Mouse (Mus musculus) Patski (cell line): ENCODE data around the gene Kif5c. TPM values are rescaled to one million over a fixed set of nuclear protein-coding genes. Genes with fewer than 3 reads are reported as not detected.

Experiments used
- ATAC-seq: fragments of 100-300 bp; one replicate; pipeline ENCODE4 v1.8.0; 2021
- CTCF ChIA-PET: fragments of 350-600 bp; sonication (Branson Sonifier 250); formaldehyde crosslinking; loops from one replicate; lab custom pipeline; 2022; ENCODE audit warnings: inconsistent platforms; lab: Charles Lee
- POLR2A ChIA-PET: fragments of 350-600 bp; sonication (Branson Sonifier 250); formaldehyde crosslinking; loops from one replicate; lab custom pipeline; 2022; ENCODE audit warnings: antibody characterized with exemption, inconsistent platforms; lab: Charles Lee
- DNase-seq: peaks from one replicate; pipeline ENCODE4 v3.0.0-alpha.2; 2011; ENCODE audit warnings: low read depth, low spot score
- H3K27me3 ChIP-seq: fragments of 371-371 bp; one replicate; pipeline ENCODE4 v1.5.1; 2021
- CTCF ChIP-seq: fragments of 100-300 bp; IDR thresholded peaks from one replicate; pipeline ENCODE4 v1.5.1; 2021
- in situ Hi-C: fragments of 300-500 bp; cut with MboI; formaldehyde crosslinking; loops from 3 replicates; pipeline ENCODE4 v1.11.1; 2018; ENCODE audit warnings: low pct_unique_long_range_greater_than_20kb, mixed read lengths
- polyA plus RNA-seq: library from polyadenylated mRNA; unstranded; gene quantifications from one replicate; pipeline ENCODE4 v1.2.3, GENCODE M21; 2021

Gene Kif5c
- polyA plus RNA-seq, 1 experiment from 2014 or later: 10.6 TPM

- no peak for TF ChIP-seq CTCF
- DNase-seq: no peak
- POLR2A ChIA-PET: no interaction called here
- in situ Hi-C loops: loop anchor here (25.0 kb wide), 1 partner anchor 1954 kb away; no protein-coding TSS in a partner anchor
- no peaks in the 10 kb centered on the region for H3K27me3 ChIP-seq
- no peak for ATAC-seq
- CTCF ChIA-PET: interaction anchor here (2.1 kb wide), 1 partner anchor 14 kb away, joined by 4 read pairs; no protein-coding TSS in a partner anchor
Observed at GRCm38 (mm10) chr2:49741026-49741425, 121.9 kb downstream of the Kif5c start.

- in situ Hi-C loops: loop anchor here (25.0 kb wide), 1 partner anchor 1955 kb away; no protein-coding TSS in a partner anchor
- no peak for DNase-seq
- no peak for TF ChIP-seq CTCF
- ChIA-PET POLR2A (no interaction called here), CTCF (interaction anchor here (2.1 to 2.3 kb wide), 2 partner anchors 8 to 15 kb away, joined by 4 to 8 read pairs; no protein-coding TSS in a partner anchor)
- H3K27me3 ChIP-seq: no peaks in the 10 kb centered on the region
- no peak for ATAC-seq
Observed at GRCm38 (mm10) chr2:49741895-49742734, 123.0 kb downstream of the Kif5c start.

GRCm38 (mm10) chr2:49742919-49743318 is 123.8 kb downstream of the Kif5c start:
- POLR2A ChIA-PET: no interaction called here
- no peak for DNase-seq
- in situ Hi-C loops: loop anchor here (25.0 kb wide), 1 partner anchor 1956 kb away; no protein-coding TSS in a partner anchor
- no peak for TF ChIP-seq CTCF
- H3K27me3 ChIP-seq: no peaks in the 10 kb centered on the region
- no peak for ATAC-seq
- CTCF ChIA-PET: interaction anchor here (1.5 to 2.3 kb wide), 2 partner anchors 9 to 21 kb away, joined by 6 to 8 read pairs; no protein-coding TSS in a partner anchor

- H3K27me3 ChIP-seq: no peaks in the 10 kb centered on the region
- in situ Hi-C loops: loop anchor here (25.0 kb wide), 1 partner anchor 1956 kb away; no protein-coding TSS in a partner anchor
- DNase-seq (no peak), ATAC-seq (no peak)
- TF ChIP-seq CTCF: no peak
- POLR2A ChIA-PET: no interaction called here
- CTCF ChIA-PET: interaction anchor here (1.5 to 2.3 kb wide), 2 partner anchors 10 to 21 kb away, joined by 6 to 8 read pairs; no protein-coding TSS in a partner anchor
Observed at GRCm38 (mm10) chr2:49743775-49744174, 124.7 kb downstream of the Kif5c start.

- no peaks in the 10 kb centered on the region for H3K27me3 ChIP-seq
- TF ChIP-seq CTCF: no peak
- peak; percentile 64 for ATAC-seq
- POLR2A ChIA-PET: interaction anchor here (0.5 kb wide), 1 partner anchor 44 kb away, joined by 3 read pairs; no protein-coding TSS in a partner anchor
- CTCF ChIA-PET: interaction anchor here (1.5 kb wide), 1 partner anchor 20 kb away, joined by 6 read pairs; no protein-coding TSS in a partner anchor
- DNase-seq: no peak
- in situ Hi-C loops: loop anchor here (25.0 kb wide), 1 partner anchor 1957 kb away; no protein-coding TSS in a partner anchor
Observed at GRCm38 (mm10) chr2:49744251-49745093, 125.4 kb downstream of the Kif5c start.

GRCm38 (mm10) chr2:49745094-49745781 is 126.1 kb downstream of the Kif5c start:
- ChIA-PET CTCF (no interaction called here), POLR2A (no interaction called here)
- H3K27me3 ChIP-seq: no peaks in the 10 kb centered on the region
- TF ChIP-seq CTCF: no peak
- in situ Hi-C loops: loop anchor here (25.0 kb wide), 1 partner anchor 1958 kb away; no protein-coding TSS in a partner anchor
- ATAC-seq (no peak), DNase-seq (no peak)

- H3K27me3 ChIP-seq: no peaks in the 10 kb centered on the region
- no peak for DNase-seq
- no peak for TF ChIP-seq CTCF
- in situ Hi-C loops: loop anchor here (25.0 kb wide), 1 partner anchor 1960 kb away; no protein-coding TSS in a partner anchor
- ChIA-PET CTCF (no interaction called here), POLR2A (no interaction called here)
- no peak for ATAC-seq
Observed at GRCm38 (mm10) chr2:49746947-49747346, 127.8 kb downstream of the Kif5c start.

- no peak for TF ChIP-seq CTCF
- ChIA-PET CTCF (interaction anchor here (0.8 to 1.6 kb wide), 3 partner anchors 8 to 18 kb away, joined by 3 to 5 read pairs (median 4); no protein-coding TSS in a partner anchor), POLR2A (no interaction called here)
- DNase-seq (no peak), ATAC-seq (no peak)
- in situ Hi-C loops: loop anchor here (25.0 kb wide), 1 partner anchor 1960 kb away; no protein-coding TSS in a partner anchor
- no peaks in the 10 kb centered on the region for H3K27me3 ChIP-seq
Observed at GRCm38 (mm10) chr2:49747670-49748069, 128.6 kb downstream of the Kif5c start.

- H3K27me3 ChIP-seq: no peaks in the 10 kb centered on the region
- ChIA-PET CTCF (interaction anchor here (0.8 to 1.6 kb wide), 4 partner anchors 8 to 488 kb away, joined by 3 to 5 read pairs (median 4); no protein-coding TSS in a partner anchor), POLR2A (no interaction called here)
- no peak for TF ChIP-seq CTCF
- no peak for DNase-seq
- no peak for ATAC-seq
- in situ Hi-C loops: loop anchor here (25.0 kb wide), 1 partner anchor 1961 kb away; no protein-coding TSS in a partner anchor
Observed at GRCm38 (mm10) chr2:49748628-49749342, 129.7 kb downstream of the Kif5c start.
